In the genomic region with DNA sequence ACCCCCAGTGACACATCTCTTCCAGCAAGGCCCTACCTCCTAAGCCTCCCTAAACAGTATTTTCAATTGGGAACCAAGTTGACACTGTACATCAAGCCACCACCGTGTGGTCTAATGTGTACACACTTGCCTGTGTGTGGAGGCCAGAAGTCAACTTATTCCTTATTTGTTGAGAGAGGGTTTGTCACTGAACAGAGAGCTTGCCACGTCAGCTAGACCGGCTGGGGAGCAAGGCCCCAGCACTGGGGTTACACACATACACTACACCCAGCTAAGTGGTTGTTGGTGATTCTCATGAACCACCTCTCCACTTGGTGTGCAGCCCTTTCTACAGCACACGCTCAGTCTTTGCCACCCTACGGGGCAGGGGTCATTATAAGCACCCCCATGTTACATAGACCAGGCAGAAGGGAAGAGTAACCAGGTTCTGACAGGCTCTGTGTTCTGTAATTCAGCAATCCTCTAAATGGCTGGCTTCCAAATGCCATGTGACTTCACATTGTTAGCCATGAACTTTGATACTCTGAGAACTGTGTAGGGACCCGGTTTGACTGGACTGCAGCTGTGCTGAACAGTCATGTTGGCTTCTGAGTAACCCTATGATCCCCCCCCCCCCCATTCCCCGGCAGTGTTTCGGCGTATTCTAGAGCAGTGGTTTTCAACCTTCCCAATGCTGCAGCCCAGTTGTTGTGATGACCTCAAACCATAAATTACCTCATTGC, we compare ENCODE assay signal across 8 mouse cellular contexts. TPM values are rescaled to one million over a fixed set of nuclear protein-coding genes. Genes with fewer than 3 reads are reported as not detected.
DNase-seq lines count a peak whose midpoint lies in the region; ATAC-seq lines count a peak whose summit lies in the region.

No protein-coding gene starts in this region.

- WGBS in limb, embryonic 12.5 days: 79% methylated on average over 9 of the region's 9 CpGs
- 84% methylated on average over 9 of the region's 9 CpGs for WGBS in forebrain, embryonic 15.5 days

- no peaks in the 10 kb centered on the region for H3K27me3 ChIP-seq in limb, embryonic 12.5 days
- no peaks in the 10 kb centered on the region for H3K27me3 ChIP-seq in forebrain, embryonic 15.5 days

- no peaks in the 10 kb centered on the region for H3K9me3 ChIP-seq in limb, embryonic 12.5 days
- H3K9me3 ChIP-seq in forebrain, embryonic 15.5 days: no peaks in the 10 kb centered on the region

- peaks cover 6% of the 10 kb centered on the region for H3K4me1 ChIP-seq in limb, embryonic 12.5 days (replicated peaks)
- H3K4me1 ChIP-seq in forebrain, embryonic 15.5 days: no peaks in the 10 kb centered on the region

- H3K4me3 ChIP-seq in limb, embryonic 12.5 days (replicated peaks): no peak overlapping the region
- H3K4me3 ChIP-seq in forebrain, embryonic 15.5 days: no peak overlapping the region

- ATAC-seq in limb, embryonic 12.5 days (ENCODE audit: insufficient number of reproducible peaks, insufficient read depth, low FRiP score, low TSS enrichment, low read depth): peak; percentile 38; the same call in 1 of the 2 replicates
- ATAC-seq in forebrain, embryonic 15.5 days (replicated peaks): no peak

- no peak overlapping the region for H3K9ac ChIP-seq in limb, embryonic 12.5 days (replicated peaks)
- no peak overlapping the region for H3K9ac ChIP-seq in forebrain, embryonic 15.5 days (replicated peaks)

- 0 out of 2 replicates have a peak overlapping the region, but pooled peaks have one; percentile 41 for H3K27ac ChIP-seq in limb, embryonic 12.5 days
- no peak overlapping the region for H3K27ac ChIP-seq in forebrain, embryonic 15.5 days (replicated peaks)

- H3K4me2 ChIP-seq in limb, embryonic 12.5 days: no peak overlapping the region
- H3K4me2 ChIP-seq in forebrain, embryonic 15.5 days (replicated peaks): no peak overlapping the region

- no peaks in the 10 kb centered on the region for H3K36me3 ChIP-seq in limb, embryonic 12.5 days
- no peaks in the 10 kb centered on the region for H3K36me3 ChIP-seq in forebrain, embryonic 15.5 days

- DNase-seq in adrenal gland, postnatal 14 days: peak; percentile 41
- DNase-seq in adrenal gland, postnatal 4 days (ENCODE audit: low spot score in 2 of 2): no peak
- peak; percentile 58 for DNase-seq in lung, postnatal 10 days
- DNase-seq in lung, postnatal 4 days: no peak
- peak; percentile 81 for DNase-seq in yolk sac, embryonic 10.5 days (ENCODE audit: low spot score)
- no peak for DNase-seq in spleen, postnatal 10 days (ENCODE audit: low spot score in 2 of 2)

RNA-seq across cellular contexts. Expression of a gene that starts 15.0 kb away (rescaled TPM):
- total RNA-seq in adrenal gland, postnatal 14 days (2021): 19.6 and 20.8 TPM in 2 replicates
- 10 to 100 TPM; 20.3 to 21.3 TPM for total RNA-seq in adrenal gland, postnatal 4 days (2021)
- 23.2 and 24.7 TPM in 2 replicates for polyA plus RNA-seq in limb, embryonic 12.5 days (2016; fragmentation: Nextera tagmentation; extraction: Ambion mirVana)
- 18.8 and 21.3 TPM in 2 replicates for polyA plus RNA-seq in forebrain, embryonic 15.5 days (2015; fragmentation: Nextera tagmentation; extraction: Ambion mirVana)

RNA-seq across cellular contexts. Expression of a gene that starts 36.4 kb away (rescaled TPM):
- total RNA-seq in adrenal gland, postnatal 14 days (2021): 58.1 and 60.8 TPM in 2 replicates
- 10 to 100 TPM; 69.3 to 76.0 TPM for total RNA-seq in adrenal gland, postnatal 4 days (2021)
- 112 TPM in 2 replicates for polyA plus RNA-seq in limb, embryonic 12.5 days (2016; fragmentation: Nextera tagmentation; extraction: Ambion mirVana)
- 50.5 and 50.9 TPM in 2 replicates for polyA plus RNA-seq in forebrain, embryonic 15.5 days (2015; fragmentation: Nextera tagmentation; extraction: Ambion mirVana)

Comparison
In these comparisons a context has a peak if more than half of its experiments do, and no peak if none do; other contexts are left out.
1. DNase-seq: peak in adrenal gland, postnatal 14 days (single experiment), lung, postnatal 10 days (single experiment) and yolk sac, embryonic 10.5 days (single experiment); none in adrenal gland, postnatal 4 days (0 of 2), lung, postnatal 4 days (0 of 2) and spleen, postnatal 10 days (0 of 2).